Mouse (Mus musculus) megakaryocyte progenitor cell, adult 5-6 weeks (primary cell): ENCODE results near the gene B3galt1. TPM values are rescaled to one million over a fixed set of nuclear protein-coding genes. Genes with fewer than 3 reads are reported as not detected.

ENCODE experiments used
- ATAC-seq: replicated peaks from 2 replicates; pipeline ENCODE4 v1.8.0; 2016; ENCODE audit warnings: mild to moderate bottlenecking, moderate TSS enrichment, inconsistent platforms; ENCODE audit not compliant: poor library complexity
- total RNA-seq, 2 experiments: library from RNA; stranded (forward) in 1 of 2; stranded (reverse) in 1 of 2; fragments of 157-497, 149-512 nt in 1 of 2; fragments of 200-1000 nt in 1 of 2; gene quantifications; 2 replicates each; pipeline versions ENCODE4 v1.2.3 to v1.2.4; 2015 to 2017

The B3galt1 gene
- total RNA-seq, 2 experiments from 2014 or later = not detected

DNA sequence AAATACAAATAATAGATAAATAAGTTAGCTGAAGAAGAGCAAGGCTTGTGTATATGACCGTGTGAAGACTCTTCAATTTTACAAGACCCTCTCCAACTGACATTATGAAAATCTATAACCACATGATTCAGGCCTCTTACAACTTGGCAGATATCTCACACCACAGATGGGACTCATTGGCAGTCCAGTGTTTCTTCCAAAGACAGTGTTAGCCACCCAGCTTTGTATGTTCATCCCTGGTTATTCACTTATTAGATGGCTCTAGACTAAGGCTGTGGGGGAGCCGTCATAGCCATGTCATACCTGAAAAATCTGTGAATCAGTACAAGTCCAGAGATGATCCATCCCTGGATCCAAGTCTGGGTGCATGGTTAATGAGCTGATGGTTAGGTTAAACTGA is 463.1 kb downstream of the B3galt1 start:
- ATAC-seq = no peak

DNA sequence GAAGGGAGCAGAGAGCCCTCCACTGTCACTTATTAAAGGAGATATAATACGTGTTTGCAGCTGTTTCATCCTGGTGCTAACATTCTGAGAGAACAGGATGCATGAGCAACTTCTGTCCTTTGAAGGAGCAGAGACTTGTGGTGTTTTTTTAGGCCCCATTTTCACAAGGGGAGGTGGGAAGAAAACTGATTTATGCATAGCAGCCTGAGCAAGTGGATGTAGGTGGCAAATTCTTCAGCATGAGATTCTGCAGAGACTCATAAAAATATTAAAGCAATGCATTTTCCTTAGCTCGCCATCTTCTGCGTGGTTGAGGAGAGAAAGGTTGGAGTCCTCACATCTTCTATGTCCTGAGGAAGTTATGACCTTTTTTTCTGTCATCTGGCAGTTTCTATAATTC is 469.0 kb downstream of the B3galt1 start:
- ATAC-seq = no peak

DNA sequence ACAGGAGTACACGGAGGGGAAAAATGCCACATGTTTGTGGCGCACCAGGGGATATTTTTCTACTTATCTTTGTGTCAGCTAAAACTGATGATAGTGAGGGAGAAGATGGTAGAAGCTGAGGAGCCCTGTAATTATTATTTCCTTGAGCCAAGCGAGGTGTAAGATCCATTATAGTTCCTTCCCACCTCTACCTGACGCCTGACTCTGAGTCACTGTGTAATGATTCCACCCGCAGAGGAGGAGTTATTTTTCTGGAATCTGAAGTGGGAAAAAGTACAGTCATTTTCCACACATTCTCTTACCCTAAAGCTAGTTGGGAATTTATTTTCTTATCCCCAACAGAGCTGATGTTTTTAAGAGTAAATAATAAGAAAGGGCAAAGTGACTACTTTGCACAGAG is 475.1 kb downstream of the B3galt1 start:
- ATAC-seq = no peak

DNA sequence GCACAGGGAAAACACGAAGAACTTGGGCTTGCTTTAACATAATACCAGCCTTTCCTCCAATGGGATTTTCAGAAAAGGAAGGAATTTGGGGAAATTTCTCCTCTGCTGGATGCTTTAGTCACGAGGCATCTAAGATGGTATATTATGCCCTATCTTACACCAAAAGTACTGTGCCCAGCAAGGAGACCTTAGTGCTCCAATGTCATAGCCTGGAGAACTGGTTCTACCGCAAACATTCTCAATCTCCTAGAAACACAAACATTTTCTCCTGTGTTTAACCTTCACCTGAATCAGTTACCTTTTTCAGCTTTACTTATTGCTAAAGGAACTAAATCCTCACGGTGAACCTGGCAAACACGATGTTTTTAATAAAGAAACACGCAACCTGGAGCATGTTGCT is 486.8 kb downstream of the B3galt1 start:
- no peak for ATAC-seq

DNA sequence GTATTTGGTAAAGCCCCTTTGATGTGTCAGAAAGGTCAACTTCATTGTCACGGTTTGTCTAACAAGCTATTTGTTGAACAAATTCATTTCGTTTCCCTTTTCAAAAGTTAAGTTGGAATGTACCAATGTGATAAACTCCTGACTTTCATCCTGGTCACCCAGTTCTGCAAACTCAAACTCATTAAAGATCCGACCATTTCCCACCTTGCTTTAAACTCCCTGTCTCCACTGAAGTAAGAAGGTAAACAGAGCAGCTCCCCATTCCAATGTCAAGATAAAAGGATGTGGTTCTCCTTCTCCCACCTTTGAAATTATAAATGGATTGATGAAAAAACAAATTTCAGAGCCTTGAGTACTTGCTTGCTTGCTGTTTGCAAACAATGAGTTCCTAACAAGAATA is 487.6 kb downstream of the B3galt1 start:
- no peak for ATAC-seq

DNA sequence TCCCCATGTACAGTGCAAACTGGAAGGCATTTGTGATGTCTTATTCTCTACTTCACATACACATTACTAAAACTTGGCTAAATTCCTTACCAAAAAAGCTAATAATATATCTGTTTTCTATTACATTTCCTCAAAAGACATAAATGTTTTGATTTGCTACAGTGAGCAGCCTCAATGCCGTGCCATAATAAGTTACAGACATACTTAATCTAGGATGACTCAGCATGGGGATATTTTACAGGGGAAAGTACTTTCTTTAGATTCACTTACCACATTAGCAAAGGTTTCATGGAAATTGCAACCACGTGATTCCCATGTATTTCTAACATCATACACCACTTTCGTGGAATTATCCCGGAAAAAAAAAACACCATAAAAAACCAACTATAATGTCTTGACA is 495.7 kb downstream of the B3galt1 start:
- no peak for ATAC-seq

DNA sequence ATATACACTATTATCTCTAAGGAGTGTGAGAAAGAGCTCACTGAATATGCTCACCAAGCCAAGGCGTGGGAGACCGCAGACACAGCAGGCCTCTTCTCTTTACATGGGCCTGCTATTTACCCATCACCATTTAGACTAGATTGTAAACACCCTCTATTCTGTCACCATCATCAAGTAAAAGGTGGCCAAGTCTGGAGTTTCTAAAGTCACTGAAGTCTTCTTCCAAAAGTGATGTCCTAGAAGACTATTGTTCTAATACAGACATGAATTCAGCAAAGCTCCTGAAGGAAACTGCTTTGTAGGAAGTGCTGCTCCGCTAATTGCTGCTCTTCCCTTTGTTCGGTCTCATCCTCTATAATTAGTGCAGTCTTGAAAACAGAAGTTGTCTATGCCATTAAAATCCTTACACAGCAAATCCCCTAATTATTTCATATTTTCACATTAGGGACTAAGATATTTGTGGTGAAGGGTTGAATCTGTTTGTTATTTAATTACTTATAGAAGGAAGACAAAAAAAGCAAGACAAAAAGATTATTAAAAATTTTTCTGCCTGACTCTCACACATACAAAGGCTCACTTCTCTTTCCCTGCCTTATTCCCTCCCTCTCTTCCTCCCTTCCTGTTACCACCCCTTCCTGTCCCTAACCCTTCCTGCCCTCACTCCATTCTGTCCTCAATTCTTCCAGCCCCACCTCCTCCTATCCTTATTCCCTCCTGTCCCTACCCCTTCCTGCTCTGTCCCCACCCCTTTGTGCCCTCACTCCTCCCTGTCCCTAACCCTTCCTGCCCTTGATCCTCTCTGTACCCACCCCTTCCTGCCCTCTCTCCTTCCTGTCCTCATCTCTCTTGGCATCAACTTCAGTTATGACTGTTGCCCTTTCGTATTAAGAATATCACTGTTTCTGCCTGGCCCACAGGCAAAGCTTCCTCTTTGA is 514.0 kb downstream of the B3galt1 start:
- no peak for ATAC-seq

DNA sequence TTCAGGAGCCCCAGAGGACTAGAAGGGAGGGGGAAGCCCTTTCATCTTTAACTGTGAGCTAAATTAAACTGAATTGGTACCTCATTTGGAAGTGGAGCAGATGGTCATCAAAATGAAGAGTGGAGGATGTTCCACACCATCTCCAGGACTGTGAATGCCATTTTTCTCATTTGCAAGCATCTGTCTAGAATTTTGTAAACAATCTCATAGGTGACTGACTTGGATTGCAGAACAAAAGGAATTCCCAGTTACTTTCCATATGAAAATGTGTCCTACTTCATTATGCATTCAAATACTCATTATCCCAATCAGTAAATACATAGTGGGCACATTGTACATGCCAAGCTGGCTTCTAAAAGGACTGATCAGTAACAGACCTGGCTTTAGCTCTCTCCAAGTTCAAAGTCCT is 515.2 kb downstream of the B3galt1 start:
- ATAC-seq = no peak

DNA sequence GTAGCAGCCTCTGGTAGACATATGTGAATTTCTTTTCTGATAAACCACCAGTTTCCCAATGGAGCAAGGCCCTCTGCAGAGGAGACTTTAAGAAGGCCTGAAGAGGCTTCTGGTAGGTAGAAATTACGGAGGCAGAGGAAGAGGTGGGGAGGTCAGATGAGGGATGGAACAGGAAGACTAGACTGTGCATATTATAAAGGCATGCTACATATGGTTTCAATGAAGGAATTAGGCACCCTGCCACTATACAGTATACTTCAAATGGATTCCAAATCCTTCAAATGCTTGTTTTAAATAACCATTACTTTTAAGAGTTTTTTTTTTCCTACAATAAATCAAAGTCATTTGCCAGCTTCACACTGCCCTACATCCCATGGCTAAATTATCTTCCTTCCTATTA is 518.8 kb downstream of the B3galt1 start:
- no peak for ATAC-seq

DNA sequence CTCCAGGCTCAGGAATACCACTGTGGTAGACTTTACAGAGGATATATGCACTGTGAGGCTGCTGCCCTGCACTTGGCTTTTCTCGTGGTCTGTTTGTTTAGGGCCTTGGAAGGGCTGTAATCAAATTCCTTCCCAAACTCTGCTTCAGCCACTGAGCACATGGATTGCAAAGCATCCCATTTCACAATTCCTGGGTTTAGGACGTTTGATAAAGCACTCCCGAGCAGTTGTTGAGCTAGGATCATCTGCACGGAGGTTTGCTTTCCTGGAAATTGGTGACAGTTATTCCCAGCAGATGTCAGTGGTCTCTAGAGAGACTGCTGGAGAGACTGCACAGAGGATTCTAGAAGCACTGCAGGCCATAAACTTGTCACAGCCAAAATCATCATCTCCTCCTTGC is 520.4 kb downstream of the B3galt1 start:
- ATAC-seq = no peak

DNA sequence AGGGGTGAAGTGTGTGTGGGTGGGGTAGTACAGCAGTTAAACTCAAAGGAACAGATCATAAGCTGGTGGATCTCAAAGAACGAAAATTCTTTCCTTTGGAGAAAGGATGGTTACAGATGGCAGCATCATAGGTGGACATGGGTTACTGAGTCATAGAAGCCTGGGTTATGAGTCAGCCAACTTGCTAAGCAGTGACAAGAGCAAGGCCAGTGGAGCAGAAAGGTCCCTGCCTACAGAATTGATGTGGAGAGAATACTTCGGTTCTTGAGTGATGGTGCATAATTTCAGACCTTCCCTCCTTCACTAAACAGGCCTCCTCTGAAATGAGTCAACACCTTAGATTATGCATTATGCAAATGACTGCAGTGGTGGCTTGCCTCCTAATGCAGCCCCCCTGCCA is 525.9 kb downstream of the B3galt1 start:
- ATAC-seq = no peak

DNA sequence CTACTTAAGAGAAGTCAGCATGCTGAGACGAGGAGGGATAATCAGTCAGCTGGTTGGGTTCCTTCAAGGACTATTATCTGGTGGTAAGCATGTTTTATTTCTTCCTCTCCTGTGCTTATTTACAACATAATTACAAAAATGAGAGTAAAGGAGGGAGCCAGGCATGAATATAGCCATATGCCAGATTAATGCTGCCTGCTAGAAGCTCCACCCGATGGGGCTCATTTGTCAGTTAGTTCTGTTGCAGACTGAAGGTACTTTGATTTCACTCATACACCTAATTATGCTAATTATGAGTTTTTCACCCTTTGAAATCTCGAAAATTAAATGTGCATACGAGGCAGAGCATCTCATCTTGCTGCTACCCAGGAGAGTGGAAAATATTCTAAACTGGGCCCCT is 539.0 kb downstream of the B3galt1 start:
- ATAC-seq = no peak

DNA sequence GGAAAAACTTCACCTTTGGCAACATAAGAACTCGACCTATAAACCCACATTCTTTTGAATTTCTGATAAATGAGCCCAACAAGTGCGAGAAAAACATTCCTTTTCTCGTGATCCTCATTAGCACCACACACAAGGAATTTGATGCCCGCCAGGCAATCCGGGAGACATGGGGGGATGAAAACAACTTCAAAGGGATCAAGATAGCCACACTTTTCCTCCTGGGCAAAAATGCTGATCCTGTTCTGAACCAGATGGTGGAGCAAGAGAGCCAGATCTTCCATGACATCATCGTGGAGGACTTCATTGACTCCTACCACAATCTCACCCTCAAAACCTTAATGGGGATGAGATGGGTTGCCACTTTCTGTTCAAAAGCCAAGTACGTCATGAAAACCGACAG is 552.4 kb downstream of the B3galt1 start:
- peak; percentile 42; the same call in 1 of the 2 replicates for ATAC-seq

DNA sequence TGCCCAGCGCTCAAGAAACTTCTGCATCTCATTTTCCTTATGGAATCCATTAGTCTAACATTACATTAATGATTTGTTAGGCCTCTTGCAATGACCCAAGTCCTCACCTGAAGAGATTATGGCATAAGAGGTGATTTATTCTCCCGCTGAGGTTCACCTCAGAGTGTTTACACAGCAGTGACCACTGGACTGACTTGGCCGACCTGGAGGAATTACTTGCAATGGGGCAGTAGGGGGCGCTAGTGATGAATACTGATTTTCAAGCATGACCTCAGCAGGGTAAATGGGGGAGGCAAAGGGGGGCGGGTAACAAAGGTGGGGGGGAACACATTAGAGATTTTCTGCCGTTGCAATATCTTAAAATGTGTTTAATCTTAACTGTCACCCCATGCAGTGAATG is 559.1 kb downstream of the B3galt1 start:
- ATAC-seq = no peak

DNA sequence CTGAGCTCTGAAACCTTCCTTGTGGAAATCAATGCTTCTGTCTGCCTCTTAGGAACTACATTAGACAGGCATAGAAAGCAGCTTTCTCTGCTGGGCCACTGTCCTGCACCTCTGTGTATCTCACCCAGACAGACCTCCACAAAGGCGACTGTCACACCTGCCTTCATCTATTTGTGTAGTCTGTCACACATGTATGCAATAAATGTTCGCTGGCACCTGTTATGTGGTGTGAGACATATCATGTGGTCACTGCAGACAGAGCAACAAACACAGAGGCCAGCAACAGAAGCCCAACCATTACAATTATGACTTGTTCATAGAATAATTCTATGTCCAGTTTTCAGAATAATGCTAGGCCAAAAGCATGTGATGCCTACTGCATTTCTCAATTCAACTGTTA is 575.4 kb downstream of the B3galt1 start:
- no peak for ATAC-seq

DNA sequence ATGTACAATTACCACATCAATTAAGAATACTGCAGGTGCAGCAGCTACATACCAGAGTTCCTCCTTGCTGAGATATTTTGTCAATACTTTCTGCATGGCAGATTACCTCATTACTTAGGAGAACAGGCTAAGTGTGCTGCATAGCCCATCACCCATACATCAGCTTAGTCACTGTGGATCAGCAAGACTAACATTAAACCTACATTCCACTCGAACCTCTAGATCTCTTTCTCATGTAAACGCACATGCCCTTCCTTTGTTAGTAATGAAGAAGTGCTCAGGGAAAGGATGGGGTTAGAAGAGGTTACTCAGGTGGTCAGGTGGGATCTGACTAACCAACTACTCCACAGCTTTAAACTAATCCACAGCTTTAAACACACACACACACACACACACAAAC is 577.6 kb downstream of the B3galt1 start:
- no peak for ATAC-seq

DNA sequence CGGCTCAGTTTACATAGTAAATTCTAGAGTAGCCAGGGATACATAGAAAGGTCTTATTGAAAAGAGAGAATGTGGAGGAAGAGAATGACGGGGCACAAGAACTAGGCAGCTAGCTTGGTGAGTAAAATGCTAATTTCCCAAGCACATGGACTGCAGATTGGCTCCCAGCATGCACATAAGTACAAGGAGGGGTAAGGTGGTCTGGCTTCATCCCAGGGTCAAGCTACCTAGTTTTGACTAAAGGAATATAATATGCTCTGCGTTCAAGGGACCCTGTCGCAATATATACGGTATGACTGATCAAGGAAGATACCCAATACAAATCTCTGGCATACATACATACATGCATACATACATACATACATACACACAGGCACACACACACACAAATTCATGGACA is 594.1 kb downstream of the B3galt1 start:
- ATAC-seq = no peak

DNA sequence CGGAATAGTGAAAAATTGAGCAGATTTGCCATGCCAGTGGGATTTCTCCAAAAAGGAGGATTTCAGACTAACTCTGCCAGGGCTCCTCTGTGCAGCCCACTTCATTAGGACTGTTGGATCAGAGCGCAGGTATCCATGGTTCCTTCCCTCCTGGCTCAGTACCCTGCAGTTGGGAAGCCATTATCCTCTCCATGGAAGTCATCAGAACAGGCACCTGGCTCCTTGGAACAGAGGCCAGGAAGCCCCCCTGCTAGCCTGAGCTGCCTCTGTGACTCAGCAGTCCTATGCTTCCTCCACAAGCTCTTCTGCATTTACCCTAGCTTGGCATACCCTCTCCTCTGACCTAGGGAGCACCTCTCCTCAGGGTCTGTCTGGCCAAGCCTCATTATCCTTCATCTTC is 594.9 kb downstream of the B3galt1 start:
- ATAC-seq = no peak

DNA sequence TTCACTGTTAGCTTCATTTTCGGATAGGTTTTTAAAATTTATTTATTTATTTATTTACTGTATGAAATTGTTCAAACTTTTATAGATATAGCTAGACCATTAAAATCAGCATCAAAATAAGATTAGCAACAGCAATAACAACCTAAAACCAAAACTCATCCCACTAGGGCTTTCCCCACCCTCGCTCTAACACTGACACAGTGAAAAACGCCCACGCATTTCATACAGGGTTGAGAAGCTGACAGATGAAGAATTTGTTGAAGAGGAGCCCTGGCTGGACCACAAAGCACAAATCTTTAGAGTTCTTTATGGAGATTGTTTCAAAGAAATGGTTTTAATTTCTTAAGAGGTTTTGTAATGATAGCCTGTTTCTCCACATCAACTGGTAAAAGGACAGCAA is 596.3 kb downstream of the B3galt1 start:
- ATAC-seq = no peak

DNA sequence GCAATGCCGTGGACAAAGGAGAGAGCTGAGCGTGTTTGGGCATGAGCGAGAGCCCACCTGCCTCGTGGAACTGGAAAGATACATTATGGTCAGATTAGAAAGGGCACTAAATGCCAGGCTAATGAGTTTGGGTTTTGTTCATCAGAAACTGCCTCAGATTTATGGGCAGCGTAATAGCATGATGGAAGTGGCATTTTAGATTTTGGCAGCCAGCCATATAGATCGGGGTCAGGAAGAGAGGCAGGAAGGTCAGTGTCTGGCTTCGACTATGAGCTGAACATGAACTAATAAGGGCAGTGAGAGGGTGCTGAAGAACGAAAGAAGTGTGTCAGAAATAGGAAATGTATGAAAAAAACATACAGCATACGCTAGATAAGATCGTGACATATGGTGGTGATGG is 605.6 kb downstream of the B3galt1 start:
- ATAC-seq = no peak
